Mouse (Mus musculus) liver, adult 2 months (tissue): ENCODE measurements around the gene Slc6a20a. TPM values are rescaled to one million over a fixed set of nuclear protein-coding genes. Genes with fewer than 3 reads are reported as not detected.

Experiments used
- DNase-seq: peaks from one replicate; pipeline ENCODE4 v3.0.0-alpha.2; 2011; ENCODE audit warnings: low read depth, low spot score; ENCODE audit errors: extremely low read depth
- H3K27ac ChIP-seq: fragments of 200-500 bp; replicated peaks from 2 replicates; pipeline ENCODE4 v1.5.1; 2012; ENCODE audit warnings: low read depth, mild to moderate bottlenecking, control low read depth, inconsistent platforms, low read length; ENCODE audit not compliant: insufficient read depth
- H3K27me3 ChIP-seq: fragments of 200-500 bp; 2 replicates; pipeline ENCODE4 v1.6.1; 2012; ENCODE audit warnings: mild to moderate bottlenecking, moderate library complexity, low read length, inconsistent platforms; ENCODE audit not compliant: control insufficient read depth, insufficient read depth
- H3K36me3 ChIP-seq: fragments of 200-500 bp; 2 replicates; pipeline ENCODE4 v1.6.1; 2012; ENCODE audit warnings: low read length, inconsistent platforms; ENCODE audit not compliant: control insufficient read depth, insufficient read depth
- H3K4me1 ChIP-seq: fragments of 200-500 bp; 2 replicates; pipeline ENCODE4 v1.6.1; 2011; ENCODE audit warnings: low read length; ENCODE audit not compliant: control insufficient read depth, insufficient read depth
- H3K4me3 ChIP-seq: fragments of 200-500 bp; 2 replicates; pipeline ENCODE4 v1.5.1; 2011; ENCODE audit warnings: low read depth, mild to moderate bottlenecking, control low read depth, low read length, moderate library complexity; ENCODE audit not compliant: insufficient read depth
- H3K79me2 ChIP-seq: fragments of 200-500 bp; 2 replicates; pipeline ENCODE4 v1.6.1; 2012; ENCODE audit warnings: inconsistent platforms, mild to moderate bottlenecking, low read length, moderate library complexity; ENCODE audit not compliant: control insufficient read depth, insufficient read depth
- H3K9ac ChIP-seq: fragments of 200-500 bp; 2 replicates; pipeline ENCODE4 v1.6.1; 2012; ENCODE audit warnings: low read depth, mild to moderate bottlenecking, control low read depth, inconsistent platforms, low read length
- CTCF ChIP-seq: fragments of 200-500 bp; IDR thresholded peaks from 2 replicates; pipeline ENCODE4 v1.5.1; 2011; ENCODE audit warnings: low read depth, low read length, control low read depth
- POLR2A ChIP-seq: fragments of 200-500 bp; IDR thresholded peaks from 2 replicates; pipeline ENCODE4 v1.6.1; 2011; ENCODE audit warnings: low read length, control low read depth; ENCODE audit not compliant: insufficient read depth; ENCODE audit errors: extremely low read depth
- WGBS: fragments of 180-500 bp; shearing (Covaris S2); methylation state at CpG from one replicate; pipeline ENCODE4 v1.1.7; 2018; 5-methylcytosine and 5-hydroxymethylcytosine counted together
- polyA plus RNA-seq: library from polyadenylated mRNA; depleted of rRNA; stranded (reverse); fragments of >200 nt; gene quantifications from 2 replicates; pipeline ENCODE4 v1.2.3, GENCODE M21; 2012; rRNA removed
- total RNA-seq: library from RNA; depleted of rRNA; stranded (reverse); fragments of >200 nt; gene quantifications from 2 replicates; pipeline ENCODE4 v1.2.3, GENCODE M21; 2014; rRNA removed

Gene Slc6a20a
- total RNA-seq = not detected in 2 replicates
- not detected in 2 replicates for polyA plus RNA-seq

DNA sequence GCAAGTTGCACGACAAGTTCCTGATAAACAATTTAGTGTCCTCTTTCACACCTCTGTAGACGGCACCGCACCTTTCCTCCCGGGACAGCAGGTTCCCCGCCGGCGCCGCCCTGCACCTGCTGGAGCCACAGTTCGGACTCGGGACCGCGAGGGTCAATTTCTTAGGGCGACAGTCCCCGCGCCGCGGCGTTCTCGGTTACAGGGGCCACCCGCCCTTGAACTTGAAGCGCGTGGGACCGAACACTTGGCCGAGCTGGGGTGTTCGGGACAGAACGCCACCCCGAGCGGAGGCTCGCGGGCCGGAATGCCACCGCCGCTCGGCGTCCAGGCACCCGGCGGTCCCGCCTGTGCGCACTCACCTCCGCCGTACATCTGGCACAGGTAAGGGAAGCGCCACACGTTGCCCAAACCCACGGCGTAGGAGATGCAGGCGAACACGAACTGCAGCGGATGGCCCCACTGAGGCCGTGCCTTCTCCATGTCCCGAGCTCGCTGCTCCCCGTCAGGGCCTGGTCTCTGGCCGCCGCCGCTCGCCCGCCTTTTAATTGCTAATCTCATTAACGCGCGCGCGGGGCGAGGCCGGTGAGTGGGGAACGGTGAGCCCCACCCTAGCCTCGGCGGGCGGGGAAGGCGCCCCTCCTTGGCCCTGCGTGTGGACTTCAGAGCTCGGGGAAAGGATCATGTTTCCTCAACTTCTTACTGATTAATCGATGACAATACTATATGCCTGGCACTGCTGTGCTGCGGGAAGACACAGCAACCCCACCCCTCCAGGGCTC is at the start of gene Slc6a20a, which contains the start of gene Ccr9:
Gene Slc6a20a, minus strand, starts transcription at position 559 of the 779 bp plus-strand sequence.
Gene Ccr9, plus strand, starts transcription at position 113 of the 779 bp plus-strand sequence.
- Histone ChIP-seq H3K9ac (0 out of 2 replicates have a peak within 1 kb of the TSS, but pooled peaks have one; percentile 24), H3K79me2 (no peaks in the 10 kb centered on the region), H3K4me3 (peak within 1 kb of the TSS; percentile 47; the same call in 1 of the 2 replicates), H3K27me3 (peaks cover 9% of the 10 kb centered on the region), H3K36me3 (no peaks in the 10 kb centered on the region), H3K27ac (no peak within 1 kb of the TSS), H3K4me1 (peaks cover 3% of the 10 kb centered on the region)
- WGBS = 2% methylated on average over 73 of the region's 73 CpGs
- DNase-seq = no peak
- no peak for TF ChIP-seq POLR2A
- no peak for TF ChIP-seq CTCF

DNA sequence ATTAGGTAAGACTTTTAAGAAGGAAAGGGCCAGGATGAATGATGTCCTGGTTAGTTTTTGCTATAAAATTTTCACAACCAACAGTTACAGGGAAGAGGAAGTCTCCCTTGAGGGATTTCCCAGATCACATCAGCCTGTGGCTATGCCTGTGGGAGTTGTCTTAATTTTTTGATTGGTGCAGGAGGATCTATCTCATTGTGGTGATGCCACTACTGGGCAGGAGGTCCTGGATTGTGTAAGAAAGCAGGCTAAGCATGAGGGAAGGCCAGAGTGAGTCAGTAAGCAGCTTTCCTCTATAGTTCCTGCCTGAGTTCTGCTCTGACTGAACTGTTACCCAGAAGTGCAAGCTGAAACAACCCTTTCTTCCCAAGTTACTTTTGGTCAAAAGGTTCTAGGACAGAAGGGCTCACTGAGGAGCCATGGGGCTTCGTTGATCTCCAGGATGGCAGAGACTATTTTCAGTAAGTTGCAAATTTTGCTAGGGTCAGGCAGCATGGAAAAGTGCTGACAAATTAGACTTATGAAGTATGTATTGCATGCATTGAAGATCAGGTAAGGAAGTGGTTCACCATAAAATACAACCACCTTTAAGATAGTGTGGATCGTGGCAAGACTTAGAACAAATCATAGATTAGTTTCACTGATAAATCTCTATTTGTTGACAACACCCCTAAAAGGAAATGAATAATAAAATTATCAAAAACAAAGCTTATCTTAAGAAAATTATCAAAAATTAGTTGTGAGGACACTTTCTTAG is 44.2 kb upstream of the Slc6a20a start:
- WGBS = 62% methylated on average over 2 of the region's 2 CpGs

DNA sequence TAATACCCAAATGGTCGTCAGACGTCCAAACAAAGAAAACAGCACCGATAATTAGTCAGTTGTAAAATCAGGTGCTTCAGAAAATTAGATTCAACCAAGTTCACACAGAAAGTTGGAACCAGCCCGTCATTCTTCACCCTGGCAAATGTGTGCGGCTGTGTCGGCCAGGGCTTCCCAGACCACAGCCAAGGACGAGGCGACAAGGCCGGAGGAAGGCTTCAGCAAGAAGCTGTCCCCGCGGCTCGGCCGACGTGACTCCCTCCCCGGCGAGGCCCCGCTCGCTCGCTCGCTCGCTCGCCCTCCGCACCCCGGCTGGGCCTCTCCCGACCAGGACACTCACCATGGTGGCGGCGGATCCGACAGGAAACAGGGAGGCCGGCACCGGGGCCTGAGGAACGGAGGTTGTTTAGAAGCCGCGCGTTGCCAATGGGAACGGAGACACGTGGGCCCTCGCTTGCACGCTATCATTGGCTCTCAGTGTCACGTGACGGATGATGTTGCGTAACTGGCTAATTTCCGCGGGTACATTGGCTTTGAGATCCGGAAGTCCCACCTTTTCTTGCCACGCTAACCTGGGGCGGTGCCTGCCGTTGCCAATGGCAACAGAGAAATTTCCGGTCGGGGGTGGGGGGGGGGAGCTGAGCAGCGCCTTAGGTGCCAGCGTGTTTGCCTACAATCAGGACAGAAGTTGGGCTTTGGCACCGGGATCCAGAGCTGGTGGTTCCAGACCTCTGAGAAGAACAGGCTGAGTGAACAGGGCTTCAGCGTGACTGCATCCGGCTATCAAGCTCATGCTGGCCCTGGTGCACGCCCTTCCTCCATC is 38.7 kb upstream of the Slc6a20a start, which contains the start of gene Lztfl1:
Gene Lztfl1, minus strand, starts transcription at position 512 of the 823 bp plus-strand sequence.
- Histone ChIP-seq H3K79me2 (no peaks in the 10 kb centered on the region; the same call in 1 of the 2 replicates), H3K27ac (peak within 1 kb of the TSS; percentile 2; the same call in 1 of the 2 replicates), H3K36me3 (peaks cover 1% of the 10 kb centered on the region; the same call in 1 of the 2 replicates), H3K27me3 (no peaks in the 10 kb centered on the region), H3K9ac (peak within 1 kb of the TSS; percentile 87), H3K4me3 (peak within 1 kb of the TSS; percentile 88), H3K4me1 (peaks cover 4% of the 10 kb centered on the region; the same call in 1 of the 2 replicates)
- TF ChIP-seq POLR2A = no peak
- no peak for TF ChIP-seq CTCF
- WGBS = 1% methylated on average over 55 of the region's 55 CpGs
- DNase-seq = peak; percentile 96

More for the DNA sequence above, 44.2 kb upstream of the Slc6a20a start:
- no peaks in the 10 kb centered on the region for H3K4me1 ChIP-seq
- no peak overlapping the region for H3K4me3 ChIP-seq
- no peak overlapping the region for H3K9ac ChIP-seq
- H3K36me3 ChIP-seq = no peaks in the 10 kb centered on the region
- TF ChIP-seq CTCF = no peak
- no peaks in the 10 kb centered on the region for H3K79me2 ChIP-seq
- no peaks in the 10 kb centered on the region for H3K27me3 ChIP-seq
- no peak for DNase-seq
- no peak overlapping the region for H3K27ac ChIP-seq

DNA sequence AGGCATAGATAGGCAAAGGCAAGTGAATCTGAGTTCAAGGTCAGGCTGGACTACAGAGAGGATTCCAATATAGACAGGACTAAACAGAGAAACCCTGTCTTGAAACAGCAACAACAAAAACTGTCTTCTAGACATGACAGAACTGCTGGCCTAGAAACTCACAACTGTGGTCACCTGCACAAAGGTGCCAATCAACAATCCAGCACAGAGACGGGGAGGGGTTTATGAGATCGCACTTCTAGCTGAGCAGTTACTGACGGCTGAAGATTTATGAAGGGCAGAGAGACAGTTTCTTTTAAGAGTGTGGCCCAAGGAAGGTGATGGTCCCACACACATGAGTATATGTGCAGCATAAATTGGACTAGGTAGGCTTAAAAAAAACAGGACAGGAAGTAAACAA is 37.6 kb upstream of the Slc6a20a start:
- Histone ChIP-seq H3K9ac (no peak overlapping the region), H3K79me2 (no peaks in the 10 kb centered on the region; the same call in 1 of the 2 replicates), H3K27ac (no peak overlapping the region), H3K27me3 (no peaks in the 10 kb centered on the region), H3K4me3 (no peak overlapping the region), H3K36me3 (peaks cover 8% of the 10 kb centered on the region; the same call in 1 of the 2 replicates), H3K4me1 (peaks cover 4% of the 10 kb centered on the region; the same call in 1 of the 2 replicates)
- TF ChIP-seq POLR2A (no peak), CTCF (no peak)
- DNase-seq = no peak
- WGBS = 62% methylated on average over 3 of the region's 3 CpGs

DNA sequence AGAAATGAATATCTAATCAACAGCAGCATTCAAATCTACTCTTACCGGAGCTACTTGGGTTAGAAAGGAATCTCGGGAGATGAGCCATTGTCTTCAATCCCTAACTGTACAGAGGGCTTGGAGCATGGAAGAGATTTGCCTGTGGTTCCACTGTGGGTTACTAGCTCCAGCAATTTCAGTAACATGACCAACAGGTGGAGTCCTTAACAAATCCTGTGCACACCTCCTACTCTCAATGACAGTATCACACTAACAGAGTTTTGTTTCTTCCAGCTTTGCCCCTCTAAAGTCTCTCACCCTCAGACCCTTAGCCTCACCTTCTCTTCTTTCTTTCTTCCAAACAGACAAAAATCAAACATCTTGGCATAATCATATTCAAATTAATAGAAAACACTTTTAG is 34.4 kb upstream of the Slc6a20a start:
- Histone ChIP-seq H3K27ac (no peak overlapping the region), H3K9ac (no peak overlapping the region), H3K79me2 (no peaks in the 10 kb centered on the region; the same call in 1 of the 2 replicates), H3K4me3 (no peak overlapping the region), H3K36me3 (peaks cover 22% of the 10 kb centered on the region; the same call in 1 of the 2 replicates), H3K27me3 (no peaks in the 10 kb centered on the region), H3K4me1 (peaks cover 4% of the 10 kb centered on the region; the same call in 1 of the 2 replicates)
- DNase-seq = no peak
- 79% methylated on average over 2 of the region's 2 CpGs for WGBS
- TF ChIP-seq POLR2A (no peak), CTCF (no peak)
